Mouse (Mus musculus) limb, embryonic 12.5 days (tissue): Measurements from ENCODE around the gene Cdc6. TPM values are rescaled to one million over a fixed set of nuclear protein-coding genes. Genes with fewer than 3 reads are reported as not detected.

Experiments
- ATAC-seq: fragments of 200-750 bp; cut with Nextera tagmentation; 2 replicates; pipeline ENCODE4 v1.8.0; 2017; ENCODE audit warnings: low read depth, moderate TSS enrichment; ENCODE audit not compliant: insufficient number of reproducible peaks, insufficient read depth, low FRiP score, low TSS enrichment
- H3K27ac ChIP-seq: fragments of 300-500 bp; sonication (generic); 2 replicates; pipeline ENCODE4 v1.5.1; 2016; ENCODE audit warnings: mild to moderate bottlenecking, moderate library complexity
- H3K27me3 ChIP-seq: fragments of 300-500 bp; sonication (generic); 2 replicates; pipeline ENCODE4 v1.6.1; 2016; ENCODE audit warnings: mild to moderate bottlenecking, moderate library complexity
- H3K36me3 ChIP-seq: fragments of 300-500 bp; sonication (generic); 2 replicates; pipeline ENCODE4 v1.6.1; 2016; ENCODE audit warnings: mild to moderate bottlenecking, moderate library complexity
- H3K4me1 ChIP-seq: fragments of 300-500 bp; sonication (generic); replicated peaks from 2 replicates; pipeline ENCODE4 v1.6.1; 2016
- H3K4me2 ChIP-seq: fragments of 300-500 bp; sonication (generic); 2 replicates; pipeline ENCODE4 v1.6.1; 2016; ENCODE audit warnings: mild to moderate bottlenecking, moderate library complexity
- H3K4me3 ChIP-seq: fragments of 300-500 bp; sonication (generic); replicated peaks from 2 replicates; pipeline ENCODE4 v1.5.1; 2016; ENCODE audit warnings: mild to moderate bottlenecking
- H3K9ac ChIP-seq: fragments of 300-500 bp; sonication (generic); replicated peaks from 2 replicates; pipeline ENCODE4 v1.6.1; 2016; ENCODE audit warnings: mild to moderate bottlenecking, moderate library complexity
- H3K9me3 ChIP-seq: fragments of 300-500 bp; sonication (generic); 2 replicates; pipeline ENCODE4 v1.6.1; 2016; ENCODE audit warnings: mild to moderate bottlenecking, moderate library complexity
- WGBS: fragments of 180-500 bp; shearing (Covaris S2); methylation state at CpG from one replicate; pipeline ENCODE4 v1.1.7; 2016; 5-methylcytosine and 5-hydroxymethylcytosine counted together
- polyA plus RNA-seq: library from polyadenylated mRNA; unstranded; fragments of >200 nt; fragmentation: Nextera tagmentation; extraction: Ambion mirVana; gene quantifications from 2 replicates; pipeline ENCODE4 v1.2.1, GENCODE M21; 2016

Cdc6 gene
- polyA plus RNA-seq, 1 experiment from 2014 or later, result 44.8 TPM

DNA sequence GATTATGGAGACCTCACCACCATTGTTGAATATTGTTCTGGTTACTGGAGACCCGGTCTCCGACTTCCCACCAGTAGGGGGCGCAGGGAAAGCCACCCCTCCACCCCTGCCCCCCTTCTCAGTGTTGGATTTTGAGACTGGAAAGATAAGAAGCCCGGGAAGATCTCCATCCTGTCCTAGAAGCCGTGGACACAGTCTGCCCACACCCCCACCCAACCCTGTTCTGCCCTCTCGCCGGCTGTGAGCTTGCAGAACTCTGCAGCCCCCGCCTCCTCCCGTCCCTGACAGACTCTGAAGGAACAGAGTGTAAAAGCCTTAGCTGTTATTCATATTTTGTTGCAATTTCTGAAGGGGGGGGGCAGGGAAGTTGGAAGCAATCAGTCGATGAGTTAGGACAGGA lies 46.8 kb downstream of the Cdc6 start:
- Histone ChIP-seq H3K4me3 (no peak overlapping the region), H3K9me3 (no peaks in the 10 kb centered on the region), H3K27ac (peak overlapping the region; percentile 69), H3K36me3 (peaks cover 60% of the 10 kb centered on the region), H3K4me2 (peak overlapping the region; percentile 39), H3K27me3 (no peaks in the 10 kb centered on the region), H3K4me1 (peaks cover 68% of the 10 kb centered on the region), H3K9ac (no peak overlapping the region)
- 11% methylated on average over 10 of the region's 10 CpGs for WGBS
- no peak for ATAC-seq

DNA sequence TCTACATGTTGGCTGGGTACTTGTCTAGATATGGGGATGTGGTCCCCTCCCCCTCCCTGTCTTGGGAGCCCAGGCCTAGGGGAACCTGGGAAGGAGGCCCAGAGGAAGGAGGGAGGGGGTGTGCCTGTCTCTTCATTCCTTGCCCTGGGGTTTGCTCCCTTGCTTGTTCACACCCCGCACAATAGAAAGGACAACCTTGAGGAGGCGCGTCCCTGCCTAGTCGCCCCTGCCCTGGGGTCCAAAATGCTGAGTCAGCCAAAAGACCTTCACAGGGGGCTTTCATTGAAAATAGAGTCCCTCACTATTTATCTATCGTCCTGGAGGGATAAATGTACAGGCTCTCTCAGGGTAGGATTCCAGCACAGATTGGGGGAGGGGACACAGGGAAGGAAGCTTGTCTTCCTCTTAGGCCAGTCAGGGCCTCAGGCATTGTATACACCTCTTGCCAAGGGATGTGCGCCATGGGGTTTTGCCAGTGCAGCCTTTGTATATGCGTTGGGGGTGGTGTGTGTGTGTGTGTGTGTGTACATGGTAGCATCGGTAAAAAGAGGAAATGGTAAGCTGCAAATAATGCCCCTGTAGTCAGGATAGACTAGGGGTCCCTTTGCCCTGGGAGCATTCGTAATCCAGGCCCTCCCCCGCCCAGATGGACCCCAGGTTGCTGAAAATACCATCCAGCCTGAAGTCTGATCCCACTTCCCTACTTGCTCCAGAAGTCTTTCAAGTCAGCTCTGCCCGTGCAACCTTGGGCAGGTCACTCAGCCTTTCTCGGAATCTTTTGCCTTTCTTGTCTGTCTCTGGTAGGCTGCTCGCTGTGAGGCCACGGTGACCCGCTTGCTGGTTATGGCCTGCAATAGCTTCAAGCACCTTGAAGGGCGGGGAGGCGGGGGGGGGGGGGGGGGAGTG lies 47.5 kb downstream of the Cdc6 start:
- no peak for ATAC-seq
- Histone ChIP-seq H3K27me3 (no peaks in the 10 kb centered on the region), H3K4me1 (peaks cover 68% of the 10 kb centered on the region), H3K36me3 (peaks cover 53% of the 10 kb centered on the region), H3K27ac (peak overlapping the region; percentile 69), H3K4me3 (no peak overlapping the region), H3K4me2 (peak overlapping the region; percentile 39), H3K9ac (peak overlapping the region; percentile 18; the same call in 1 of the 2 replicates), H3K9me3 (no peaks in the 10 kb centered on the region)
- WGBS, result 16% methylated on average over 16 of the region's 17 CpGs

DNA sequence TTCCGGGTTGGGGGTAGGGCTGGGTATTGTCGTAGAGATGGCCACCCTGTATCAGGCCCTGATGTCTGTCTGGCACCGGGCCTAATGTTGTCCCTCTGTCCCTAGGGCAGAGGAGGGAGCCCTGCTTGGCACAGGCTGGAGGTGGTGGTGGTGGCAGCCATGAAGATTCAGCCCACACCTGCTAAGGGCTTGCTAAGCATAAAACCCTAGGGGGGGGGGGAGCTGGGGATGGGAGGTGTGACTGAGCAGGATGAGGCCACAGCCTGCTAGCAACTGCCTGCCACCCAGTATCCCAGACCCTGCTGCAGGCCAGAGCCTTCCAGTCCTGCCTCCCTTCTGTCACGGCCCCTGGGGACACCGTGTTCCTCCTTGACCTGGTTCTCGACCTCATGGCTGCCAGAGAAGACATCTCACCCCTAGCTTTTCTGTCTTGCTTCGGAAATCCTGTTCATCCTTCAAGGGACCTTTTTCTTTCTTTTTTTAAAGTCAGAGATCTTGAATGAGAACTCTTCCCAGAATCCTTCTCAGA lies 48.2 kb downstream of the Cdc6 start:
- H3K9ac ChIP-seq, result 0 out of 2 replicates have a peak overlapping the region, but pooled peaks have one; percentile 18

DNA sequence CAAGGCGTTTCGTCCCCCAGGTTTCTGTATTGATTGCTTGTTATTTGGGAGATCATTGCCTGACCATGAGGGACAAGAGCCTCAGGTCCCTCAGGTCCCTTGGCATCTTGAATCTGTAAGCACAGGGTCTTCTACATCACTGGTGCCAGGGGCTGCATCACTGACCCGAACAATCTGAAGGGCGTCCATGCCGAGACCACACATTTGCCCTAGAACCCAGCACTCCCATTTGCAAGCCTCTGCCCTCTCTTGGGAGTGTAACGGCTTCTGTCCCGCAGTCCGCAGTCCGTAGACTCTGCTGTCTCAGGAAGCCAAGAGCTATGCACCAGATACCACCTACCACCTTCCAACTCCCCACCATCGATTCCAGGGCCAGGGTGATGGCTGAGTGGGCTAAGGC lies 48.7 kb downstream of the Cdc6 start:
- H3K4me2 ChIP-seq, result no peak overlapping the region
- no peaks in the 10 kb centered on the region for H3K27me3 ChIP-seq
- H3K4me1 ChIP-seq, result peaks cover 69% of the 10 kb centered on the region
- H3K4me3 ChIP-seq, result no peak overlapping the region
- no peak for ATAC-seq
- peaks cover 41% of the 10 kb centered on the region for H3K36me3 ChIP-seq
- no peak overlapping the region for H3K9ac ChIP-seq
- no peak overlapping the region for H3K27ac ChIP-seq
- H3K9me3 ChIP-seq, result no peaks in the 10 kb centered on the region
- WGBS, result 75% methylated on average over 10 of the region's 10 CpGs

More for the DNA sequence above, 48.2 kb downstream of the Cdc6 start:
- Histone ChIP-seq H3K9me3 (no peaks in the 10 kb centered on the region), H3K4me2 (peak overlapping the region; percentile 39; the same call in 1 of the 2 replicates), H3K27ac (peak overlapping the region; percentile 69; the same call in 1 of the 2 replicates), H3K36me3 (peaks cover 46% of the 10 kb centered on the region), H3K27me3 (no peaks in the 10 kb centered on the region), H3K4me3 (no peak overlapping the region), H3K4me1 (peaks cover 69% of the 10 kb centered on the region)
- WGBS, result 31% methylated on average over 6 of the region's 7 CpGs
- ATAC-seq, result no peak

DNA sequence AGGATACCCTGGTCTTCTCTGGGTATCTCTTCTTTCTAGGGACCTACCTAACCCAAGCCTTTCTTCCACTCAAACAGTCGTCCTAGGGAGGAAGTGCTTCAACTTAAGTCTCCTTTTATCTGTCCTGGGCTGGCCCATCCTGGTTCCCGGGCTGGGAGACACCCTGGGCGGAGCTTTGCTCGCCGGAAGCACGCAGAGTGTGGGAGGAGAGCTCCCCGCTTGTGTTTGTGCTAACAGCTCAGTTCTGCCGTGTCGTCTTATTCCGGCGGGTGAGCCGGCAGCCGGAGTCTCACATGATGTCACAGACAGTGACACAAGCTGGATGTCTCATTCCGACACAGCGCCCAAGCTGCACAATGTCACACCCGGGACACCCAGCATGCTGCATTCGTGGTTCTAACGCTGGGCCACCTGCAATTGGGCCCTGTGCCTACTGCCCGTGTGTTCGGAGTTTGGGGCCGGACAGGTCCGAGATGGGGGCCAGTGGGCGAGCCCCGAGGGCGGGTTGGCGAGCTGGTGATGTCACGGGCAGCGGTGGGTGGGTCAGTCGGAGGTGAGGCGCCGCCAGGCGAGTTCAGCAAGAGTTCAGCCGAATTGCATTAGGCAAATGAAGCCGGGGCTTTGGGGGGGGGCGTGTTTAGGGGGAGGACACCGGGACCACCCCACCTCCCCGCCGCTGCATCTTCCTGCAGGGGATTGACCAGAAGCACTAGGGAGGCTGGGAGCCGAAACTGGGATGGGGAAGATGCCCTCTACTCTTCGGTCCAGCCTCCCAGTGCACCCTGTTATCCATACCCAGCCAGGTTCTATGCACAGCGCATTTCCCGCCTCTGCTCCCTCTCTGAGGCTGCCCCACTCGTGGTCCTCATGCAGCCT lies 52.1 kb downstream of the Cdc6 start:
- Histone ChIP-seq H3K27me3 (no peaks in the 10 kb centered on the region), H3K9me3 (no peaks in the 10 kb centered on the region), H3K9ac (peak overlapping the region; percentile 79), H3K27ac (peak overlapping the region; percentile 76), H3K4me1 (peaks cover 73% of the 10 kb centered on the region), H3K36me3 (peaks cover 27% of the 10 kb centered on the region), H3K4me3 (peak overlapping the region; percentile 73), H3K4me2 (peak overlapping the region; percentile 99)
- ATAC-seq, result peak; percentile 13; the same call in 1 of the 2 replicates
- under 1% methylated on average over 43 of the region's 43 CpGs for WGBS

DNA sequence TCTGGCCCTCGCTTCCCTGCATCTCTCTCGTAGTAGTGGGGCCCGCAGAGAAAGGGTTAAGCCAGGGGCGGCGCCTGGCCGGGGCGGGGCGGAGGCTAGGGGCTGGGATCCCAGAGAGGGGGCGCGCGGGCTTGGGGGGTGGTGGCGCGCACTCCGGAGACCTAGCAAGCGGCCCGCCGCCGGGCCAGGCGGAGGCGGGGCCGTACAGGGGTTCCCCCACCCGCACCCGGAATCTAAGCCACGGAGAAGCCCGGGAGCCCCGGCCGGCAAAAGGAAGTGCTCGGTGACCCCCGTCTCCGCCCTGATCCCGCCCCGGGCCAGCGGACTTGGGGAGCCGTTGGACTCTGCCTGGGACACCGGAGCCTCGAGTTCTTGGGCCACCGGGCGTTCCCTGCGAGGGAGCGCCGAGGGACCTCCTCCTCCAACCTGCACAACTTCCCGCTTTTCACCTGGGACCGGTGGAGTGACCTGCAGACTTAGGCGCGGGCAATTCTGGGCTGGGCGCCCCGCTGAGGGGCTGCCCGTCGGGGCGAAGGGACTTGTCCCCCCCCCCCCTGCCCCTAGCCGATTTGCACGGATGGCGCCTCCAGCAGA lies 52.8 kb downstream of the Cdc6 start:
- Histone ChIP-seq H3K9ac (peak overlapping the region; percentile 79), H3K4me1 (peaks cover 73% of the 10 kb centered on the region), H3K4me3 (peak overlapping the region; percentile 73), H3K9me3 (no peaks in the 10 kb centered on the region), H3K36me3 (peaks cover 27% of the 10 kb centered on the region), H3K27ac (peak overlapping the region; percentile 76), H3K27me3 (no peaks in the 10 kb centered on the region), H3K4me2 (peak overlapping the region; percentile 99)
- ATAC-seq, result 0 out of 2 replicates have a peak, but pooled peaks have one; percentile 4
- WGBS, result under 1% methylated on average over 49 of the region's 53 CpGs

DNA sequence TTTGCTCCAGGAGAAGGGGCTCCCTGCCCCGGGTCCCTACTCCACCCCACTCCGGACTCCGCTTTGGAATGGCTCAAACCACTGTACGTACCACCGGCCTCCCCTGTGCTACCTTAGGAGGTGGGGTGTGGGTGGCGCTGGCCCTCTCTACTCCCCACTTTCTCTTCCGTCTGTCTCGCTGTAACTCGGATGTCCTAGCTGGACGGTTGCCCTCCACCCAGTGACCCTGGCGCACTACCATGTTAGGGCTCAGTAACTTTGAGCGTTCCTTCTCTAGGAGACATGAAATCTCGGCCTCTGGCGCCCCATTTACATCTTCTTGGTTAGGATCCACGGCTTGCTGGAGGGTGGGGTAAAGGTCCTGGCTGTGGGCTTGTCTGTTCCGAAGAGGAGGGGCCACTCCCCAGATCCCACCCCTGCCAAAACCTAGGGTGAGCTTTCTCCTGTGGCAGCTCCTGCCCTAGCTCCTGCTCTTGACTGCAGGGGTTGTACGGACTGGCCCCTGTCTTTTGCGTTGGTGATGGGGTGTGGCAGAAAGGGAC lies 53.5 kb downstream of the Cdc6 start:
- no peaks in the 10 kb centered on the region for H3K27me3 ChIP-seq
- peaks cover 28% of the 10 kb centered on the region for H3K36me3 ChIP-seq
- WGBS, result 2% methylated on average over 18 of the region's 18 CpGs
- no peaks in the 10 kb centered on the region for H3K9me3 ChIP-seq
- H3K9ac ChIP-seq, result peak overlapping the region; percentile 79
- peak overlapping the region; percentile 73 for H3K4me3 ChIP-seq
- H3K4me2 ChIP-seq, result peak overlapping the region; percentile 99
- no peak for ATAC-seq
- H3K27ac ChIP-seq, result peak overlapping the region; percentile 76
- H3K4me1 ChIP-seq, result peaks cover 74% of the 10 kb centered on the region

DNA sequence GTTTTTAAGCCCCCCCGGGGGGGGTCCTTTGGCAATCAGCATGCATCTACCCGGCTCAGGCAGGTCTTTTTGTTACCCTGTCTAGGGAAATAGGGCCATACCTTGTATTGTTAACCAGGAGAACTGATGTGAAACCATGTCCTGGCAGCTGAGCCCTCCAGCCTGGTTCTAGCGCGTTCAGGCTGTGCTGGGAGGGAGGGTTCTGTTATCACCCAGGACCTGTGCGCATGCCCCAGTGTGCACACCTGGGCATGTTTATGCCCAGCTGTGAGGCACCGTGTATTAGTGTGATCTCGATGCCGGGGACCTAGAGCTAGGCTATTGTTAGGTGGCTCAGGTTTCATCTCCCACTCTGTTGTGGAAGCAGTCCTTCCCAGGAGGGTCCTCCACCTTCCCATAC lies 54.2 kb downstream of the Cdc6 start:
- H3K4me2 ChIP-seq, result peak overlapping the region; percentile 99
- WGBS, result 6% methylated on average over 8 of the region's 8 CpGs
- H3K4me3 ChIP-seq, result peak overlapping the region; percentile 73
- no peak for ATAC-seq
- H3K4me1 ChIP-seq, result peaks cover 81% of the 10 kb centered on the region
- H3K27me3 ChIP-seq, result no peaks in the 10 kb centered on the region
- peak overlapping the region; percentile 79 for H3K9ac ChIP-seq
- H3K36me3 ChIP-seq, result peaks cover 28% of the 10 kb centered on the region
- peak overlapping the region; percentile 35; the same call in 1 of the 2 replicates for H3K27ac ChIP-seq
- H3K9me3 ChIP-seq, result no peaks in the 10 kb centered on the region

DNA sequence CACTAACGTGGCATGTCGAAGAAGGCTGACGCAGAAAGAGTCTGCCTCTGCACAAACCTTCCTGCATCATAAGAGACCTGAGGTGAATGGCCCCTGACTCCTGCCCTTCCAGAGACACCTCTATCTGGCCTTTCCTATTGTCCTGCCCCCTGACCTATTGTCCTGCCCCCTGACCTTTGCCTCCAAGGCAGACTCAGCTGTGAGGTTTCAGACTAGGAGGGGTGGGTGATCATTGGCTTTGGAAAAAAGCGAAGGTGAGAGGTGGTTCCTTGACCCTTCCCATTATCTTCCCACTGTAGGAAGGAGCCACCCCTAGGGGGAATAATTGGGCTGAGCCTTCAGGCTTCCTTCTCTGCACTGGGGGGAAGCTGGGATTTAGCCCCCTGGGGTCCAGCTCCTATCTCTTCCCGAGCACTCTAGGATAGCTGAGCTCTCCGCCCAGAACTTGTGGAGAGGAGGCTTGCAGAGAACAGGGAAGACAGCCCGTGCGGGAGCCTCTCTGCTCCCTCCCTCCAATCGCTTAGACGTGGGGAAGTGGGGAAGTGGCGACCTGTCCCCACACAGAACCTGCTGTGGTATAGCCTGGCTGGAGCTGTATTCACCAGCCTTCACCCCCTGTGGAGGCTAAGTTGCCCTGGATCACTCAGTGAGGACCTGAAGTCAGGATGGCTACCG lies 55.0 kb downstream of the Cdc6 start:
- H3K4me1 ChIP-seq, result peaks cover 88% of the 10 kb centered on the region
- peak overlapping the region; percentile 99 for H3K4me2 ChIP-seq
- H3K27ac ChIP-seq, result peak overlapping the region; percentile 94
- WGBS, result 7% methylated on average over 12 of the region's 12 CpGs
- peak overlapping the region; percentile 73 for H3K4me3 ChIP-seq
- no peaks in the 10 kb centered on the region for H3K9me3 ChIP-seq
- H3K27me3 ChIP-seq, result no peaks in the 10 kb centered on the region
- peaks cover 28% of the 10 kb centered on the region for H3K36me3 ChIP-seq
- ATAC-seq, result no peak
- peak overlapping the region; percentile 56 for H3K9ac ChIP-seq
